Mouse (Mus musculus): ENCODE measurements around the gene Strip2.

Strip2 gene

GRCm38 (mm10) chr6:29930087-29930486 lies 13.3 kb downstream of the Strip2 start:
- DNase-seq (ENCODE audit: low spot score in 2 of 2): no peak

GRCm38 (mm10) chr6:29930665-29931064 lies 13.9 kb downstream of the Strip2 start:
- DNase-seq (ENCODE audit: low spot score in 2 of 2): no peak

- DNase-seq (ENCODE audit: low spot score in 2 of 2): no peak
These were observed 14.4 kb downstream of the Strip2 start for GRCm38 (mm10) chr6:29931181-29931580.

GRCm38 (mm10) chr6:29935741-29936140 lies 18.9 kb downstream of the Strip2 start:
- no peak for DNase-seq (ENCODE audit: low spot score in 2 of 2)

- no peak for DNase-seq (ENCODE audit: low spot score in 2 of 2)
These were observed 23.6 kb downstream of the Strip2 start for GRCm38 (mm10) chr6:29940428-29940827.

GRCm38 (mm10) chr6:29941036-29941435 lies 24.2 kb downstream of the Strip2 start:
- no peak for DNase-seq (ENCODE audit: low spot score in 2 of 2)

GRCm38 (mm10) chr6:29944465-29944864 lies 27.7 kb downstream of the Strip2 start:
- no peak for DNase-seq (ENCODE audit: low spot score in 2 of 2)

- no peak for DNase-seq (ENCODE audit: low spot score in 2 of 2)
These were observed 29.8 kb downstream of the Strip2 start for GRCm38 (mm10) chr6:29946568-29946967.

GRCm38 (mm10) chr6:29947823-29948222 lies 31.0 kb downstream of the Strip2 start:
- DNase-seq (ENCODE audit: low spot score in 2 of 2): no peak

- no peak for DNase-seq (ENCODE audit: low spot score in 2 of 2)
These were observed 39.9 kb downstream of the Strip2 start for GRCm38 (mm10) chr6:29956749-29957148.

GRCm38 (mm10) chr6:29958669-29959068 lies 41.9 kb downstream of the Strip2 start:
- DNase-seq (ENCODE audit: low spot score in 2 of 2): no peak

- DNase-seq (ENCODE audit: low spot score in 2 of 2): no peak
These were observed 44.3 kb downstream of the Strip2 start for GRCm38 (mm10) chr6:29961081-29961480.

- DNase-seq (ENCODE audit: low spot score in 2 of 2): no peak
These were observed 51.1 kb downstream of the Strip2 start for GRCm38 (mm10) chr6:29967917-29968316.

- DNase-seq (ENCODE audit: low spot score in 2 of 2): no peak
These were observed 56.5 kb downstream of the Strip2 start for GRCm38 (mm10) chr6:29973341-29973740.

- no peak for DNase-seq (ENCODE audit: low spot score in 2 of 2)
These were observed 58.0 kb downstream of the Strip2 start for GRCm38 (mm10) chr6:29974836-29975235.

- no peak for DNase-seq (ENCODE audit: low spot score in 2 of 2)
These were observed 63.6 kb downstream of the Strip2 start for GRCm38 (mm10) chr6:29980461-29980860.

GRCm38 (mm10) chr6:29981797-29982196 lies 65.0 kb downstream of the Strip2 start:
- DNase-seq (ENCODE audit: low spot score in 2 of 2): no peak

- DNase-seq (ENCODE audit: low spot score in 2 of 2): peak; percentile 82 to 88
These were observed 68.3 kb downstream of the Strip2 start for GRCm38 (mm10) chr6:29985058-29985498.

- DNase-seq (ENCODE audit: low spot score in 2 of 2): no peak
These were observed 68.7 kb downstream of the Strip2 start for GRCm38 (mm10) chr6:29985504-29985903.

- no peak for DNase-seq (ENCODE audit: low spot score in 2 of 2)
These were observed 69.2 kb downstream of the Strip2 start for GRCm38 (mm10) chr6:29985986-29986385.

- no peak for DNase-seq (ENCODE audit: low spot score in 2 of 2)
These were observed 70.4 kb downstream of the Strip2 start for GRCm38 (mm10) chr6:29987246-29987645.

- DNase-seq (ENCODE audit: low spot score in 2 of 2): no peak
These were observed 81.3 kb downstream of the Strip2 start for GRCm38 (mm10) chr6:29998140-29998539.

GRCm38 (mm10) chr6:29998771-29999170 lies 82.0 kb downstream of the Strip2 start:
- DNase-seq (ENCODE audit: low spot score in 2 of 2): no peak

- no peak for DNase-seq (ENCODE audit: low spot score in 2 of 2)
These were observed 85.8 kb downstream of the Strip2 start for GRCm38 (mm10) chr6:30002628-30003027.

All from urinary bladder, adult 18-20 months (tissue).